8 mouse cellular contexts compared by ENCODE assay signal in the genomic region with DNA sequence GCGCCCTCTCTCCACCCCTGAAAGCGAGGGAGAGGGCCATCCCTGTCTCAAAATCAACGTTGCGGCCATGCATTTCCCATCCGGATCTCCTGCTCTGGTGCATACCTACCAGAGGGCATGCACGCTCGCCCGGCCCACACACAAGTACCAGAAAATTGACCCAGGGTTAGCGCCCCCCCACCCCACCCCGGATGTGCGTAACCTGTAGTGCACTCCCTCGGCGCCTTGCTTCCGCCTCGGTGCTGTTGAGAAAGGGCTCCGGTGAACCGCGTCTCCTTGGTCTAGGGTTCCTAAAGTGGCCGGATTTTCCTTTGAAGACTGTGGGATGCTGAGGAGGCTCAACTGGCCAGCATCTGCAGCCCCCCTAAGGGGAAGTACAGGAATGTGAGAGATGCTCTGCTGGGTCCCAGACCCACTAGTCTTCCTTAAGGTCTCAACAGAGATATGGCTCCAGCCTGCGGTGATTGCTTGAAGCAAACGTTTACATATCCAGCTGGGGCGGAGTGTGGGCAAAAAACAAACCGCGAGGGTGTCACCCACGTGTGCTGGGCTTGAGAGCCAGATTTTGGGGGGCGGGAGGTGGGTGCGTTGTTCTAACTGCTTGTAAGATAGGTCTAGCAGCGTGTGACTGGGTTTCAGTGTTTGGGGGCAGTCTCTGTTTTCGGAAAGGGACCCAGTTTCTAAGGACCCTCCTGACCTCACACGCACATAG. TPM values are rescaled to one million over a fixed set of nuclear protein-coding genes. Genes with fewer than 3 reads are reported as not detected.
DNase-seq lines count a peak whose midpoint lies in the region; ATAC-seq and TF ChIP-seq lines count a peak whose summit lies in the region.

A gene (minus strand): TSS at position 179 of the 712 bp plus-strand sequence.

- no peak for TF ChIP-seq EP300 in liver, embryonic 14.5 days (IDR thresholded peaks at IDR 0.05; ENCODE audit: low read depth)

- H3K4me3 ChIP-seq in E14TG2a.4 (replicated peaks; ENCODE audit: low read length), result peak within 1 kb of the TSS; percentile 88
- peak within 1 kb of the TSS; percentile 57 for H3K4me3 ChIP-seq in forebrain, embryonic 11.5 days (ENCODE audit: low read depth, low read length)
- H3K4me3 ChIP-seq in heart, embryonic 15.5 days, result peak within 1 kb of the TSS; percentile 61
- H3K4me3 ChIP-seq in liver, embryonic 14.5 days (ENCODE audit: insufficient read depth in 1 of 2, low read depth in 2 of 2, low read length in 2 of 2), result peak within 1 kb of the TSS; percentile 55 to 73
- peak within 1 kb of the TSS; percentile 57 for H3K4me3 ChIP-seq in stomach, embryonic 15.5 days (replicated peaks)

- peak; percentile 36 for DNase-seq in c-Kit-negative CD71-positive TER-119-positive erythroid progenitor cells, embryonic 14.5 days (ENCODE audit: low read depth, low spot score)
- DNase-seq in forebrain, embryonic 11.5 days (ENCODE audit: low spot score), result peak; percentile 89
- peak; percentile 82 to 91 for DNase-seq in kidney, postnatal 25 days
- DNase-seq in liver, embryonic 14.5 days (ENCODE audit: low read depth in 3 of 3, low spot score in 3 of 3), result peak; percentile 51 to 68 (median 60)
- DNase-seq in neural tube, embryonic 10.5 days (ENCODE audit: extremely low spot score, low spot score), result peak; percentile 84

- peaks cover 21% of the 10 kb centered on the region for H3K27me3 ChIP-seq in E14TG2a.4 (ENCODE audit: insufficient read depth, low read length)
- H3K27me3 ChIP-seq in forebrain, embryonic 11.5 days (ENCODE audit: control insufficient read depth, insufficient read depth, low read length), result no peaks in the 10 kb centered on the region; the same call in 1 of the 2 replicates
- peaks cover 6% of the 10 kb centered on the region; the same call in 1 of the 2 replicates for H3K27me3 ChIP-seq in heart, embryonic 15.5 days
- peaks cover 9% of the 10 kb centered on the region for H3K27me3 ChIP-seq in liver, embryonic 14.5 days (ENCODE audit: control insufficient read depth, insufficient read depth, low read length)
- no peaks in the 10 kb centered on the region for H3K27me3 ChIP-seq in stomach, embryonic 15.5 days (replicated peaks)

- no peak within 1 kb of the TSS for H3K27ac ChIP-seq in forebrain, embryonic 11.5 days (ENCODE audit: low read depth, low read length)
- peak within 1 kb of the TSS; percentile 43 for H3K27ac ChIP-seq in heart, embryonic 15.5 days
- no peak within 1 kb of the TSS for H3K27ac ChIP-seq in liver, embryonic 14.5 days
- peak within 1 kb of the TSS; percentile 45 for H3K27ac ChIP-seq in stomach, embryonic 15.5 days

- H3K36me3 ChIP-seq in E14TG2a.4 (ENCODE audit: insufficient read depth, low read length), result peaks cover 29% of the 10 kb centered on the region
- H3K36me3 ChIP-seq in forebrain, embryonic 11.5 days (ENCODE audit: control insufficient read depth, insufficient read depth, low read length), result no peaks in the 10 kb centered on the region
- 0 out of 2 replicates have a peak, but pooled peaks cover 3% of the 10 kb centered on the region for H3K36me3 ChIP-seq in heart, embryonic 15.5 days
- H3K36me3 ChIP-seq in liver, embryonic 14.5 days (replicated peaks; ENCODE audit: control insufficient read depth, insufficient read depth, low read depth), result no peaks in the 10 kb centered on the region
- H3K36me3 ChIP-seq in stomach, embryonic 15.5 days, result no peaks in the 10 kb centered on the region

- peak within 1 kb of the TSS; percentile 89 for H3K4me2 ChIP-seq in forebrain, embryonic 11.5 days (ENCODE audit: low read depth, low read length, severe bottlenecking)
- peak within 1 kb of the TSS; percentile 93 for H3K4me2 ChIP-seq in heart, embryonic 15.5 days
- H3K4me2 ChIP-seq in liver, embryonic 14.5 days (ENCODE audit: low read depth), result peak within 1 kb of the TSS; percentile 74
- peak within 1 kb of the TSS; percentile 90 for H3K4me2 ChIP-seq in stomach, embryonic 15.5 days

- H3K4me1 ChIP-seq in E14TG2a.4 (replicated peaks; ENCODE audit: low read depth, low read length), result peaks cover 40% of the 10 kb centered on the region
- H3K4me1 ChIP-seq in forebrain, embryonic 11.5 days (replicated peaks; ENCODE audit: control insufficient read depth, insufficient read depth, low read length), result no peaks in the 10 kb centered on the region; the same call in 1 of the 2 replicates
- peaks cover 34% of the 10 kb centered on the region for H3K4me1 ChIP-seq in heart, embryonic 15.5 days (replicated peaks)
- peaks cover 2 to 12% of the 10 kb centered on the region in 2 experiments; a peak in 1 of 4 replicates for H3K4me1 ChIP-seq in liver, embryonic 14.5 days (replicated peaks; ENCODE audit: control insufficient read depth in 2 of 2, insufficient read depth in 2 of 2, low read length in 1 of 2)
- peaks cover 12% of the 10 kb centered on the region for H3K4me1 ChIP-seq in stomach, embryonic 15.5 days

- 6% methylated on average over 30 of the region's 30 CpGs for WGBS in forebrain, embryonic 11.5 days
- 5% methylated on average over 30 of the region's 30 CpGs for WGBS in heart, embryonic 15.5 days
- 4% methylated on average over 30 of the region's 30 CpGs for WGBS in liver, embryonic 14.5 days (ENCODE audit: insufficient replicate concordance)
- 3% methylated on average over 30 of the region's 30 CpGs for WGBS in stomach, embryonic 15.5 days

- no peaks in the 10 kb centered on the region for H3K9me3 ChIP-seq in E14TG2a.4 (ENCODE audit: low read length)
- H3K9me3 ChIP-seq in forebrain, embryonic 11.5 days (ENCODE audit: control insufficient read depth, low read length), result no peaks in the 10 kb centered on the region
- H3K9me3 ChIP-seq in heart, embryonic 15.5 days (replicated peaks), result no peaks in the 10 kb centered on the region
- no peaks in the 10 kb centered on the region for H3K9me3 ChIP-seq in liver, embryonic 14.5 days (ENCODE audit: control insufficient read depth, low read length)
- no peaks in the 10 kb centered on the region for H3K9me3 ChIP-seq in stomach, embryonic 15.5 days

- peak within 1 kb of the TSS; percentile 79 for H3K9ac ChIP-seq in forebrain, embryonic 11.5 days (ENCODE audit: low read length)
- peak within 1 kb of the TSS; percentile 61 for H3K9ac ChIP-seq in heart, embryonic 15.5 days
- H3K9ac ChIP-seq in liver, embryonic 14.5 days (replicated peaks), result peak within 1 kb of the TSS; percentile 66
- peak within 1 kb of the TSS; percentile 60 for H3K9ac ChIP-seq in stomach, embryonic 15.5 days

- no peak for TF ChIP-seq CTCF in E14TG2a.4 (conservative IDR thresholded peaks at IDR 0.05; ENCODE audit: low read length)
- no peak for TF ChIP-seq CTCF in liver, embryonic 14.5 days (IDR thresholded peaks at IDR 0.05; ENCODE audit: low read depth)

- peak; percentile 64 for ATAC-seq in forebrain, embryonic 11.5 days (replicated peaks; ENCODE audit: low FRiP score)
- peak; percentile 65 for ATAC-seq in heart, embryonic 15.5 days (replicated peaks; ENCODE audit: insufficient number of reproducible peaks, insufficient read depth, low FRiP score, low read depth)
- ATAC-seq in liver, embryonic 14.5 days (ENCODE audit: insufficient read depth), result peak; percentile 75
- ATAC-seq in stomach, embryonic 15.5 days (ENCODE audit: insufficient read depth, low FRiP score, low read depth), result peak; percentile 82

RNA-seq across cellular contexts. Expression of the gene that starts here (rescaled TPM):
- polyA plus RNA-seq in forebrain, embryonic 11.5 days (2014; fragmentation: Nextera tagmentation; extraction: Ambion mirVana), result 11.2 and 13.8 TPM in 2 replicates
- polyA plus RNA-seq in heart, embryonic 15.5 days (2015; fragmentation: Nextera tagmentation; extraction: Ambion mirVana), result 11.2 and 11.8 TPM in 2 replicates
- polyA plus RNA-seq in liver, embryonic 14.5 days (2012; rRNA removed), result 3.1 and 3.3 TPM in 2 replicates
- 2.2 and 3.5 TPM in 2 replicates for polyA plus RNA-seq in liver, embryonic 14.5 days (2014; fragmentation: Nextera tagmentation; extraction: Ambion mirVana)
- 10.6 and 11.5 TPM in 2 replicates for polyA plus RNA-seq in stomach, embryonic 15.5 days (2015; fragmentation: Nextera tagmentation; extraction: Ambion mirVana)

Comparison
In these comparisons a context has a peak if more than half of its experiments do, and no peak if none do; other contexts are left out.
1. DNase-seq: peak in every context shown above with its lines; median percentile 89 in forebrain, embryonic 11.5 days; 86 in kidney, postnatal 25 days; 84 in neural tube, embryonic 10.5 days; 60 in liver, embryonic 14.5 days; 36 in c-Kit-negative CD71-positive TER-119-positive erythroid progenitor cells, embryonic 14.5 days.
2. H3K27ac ChIP-seq: peak in heart, embryonic 15.5 days (single experiment) and stomach, embryonic 15.5 days (single experiment); none in forebrain, embryonic 11.5 days (single experiment) and liver, embryonic 14.5 days (single experiment).
3. Peak in every context shown above with its lines, with median percentiles within 50 percentile points of each other: H3K4me3 ChIP-seq, ATAC-seq, H3K4me2 ChIP-seq and H3K9ac ChIP-seq.